Mouse (Mus musculus) forebrain, embryonic 14.5 days (tissue): ENCODE results near the gene Nrg3. TPM values are rescaled to one million over a fixed set of nuclear protein-coding genes. Genes with fewer than 3 reads are reported as not detected.

Source experiments
- ATAC-seq: fragments of 200-750 bp; cut with Nextera tagmentation; 2 replicates; pipeline ENCODE4 v1.8.0; 2017; ENCODE audit warnings: mild to moderate bottlenecking, moderate library complexity
- DNase-seq: peaks from one replicate; pipeline ENCODE4 v3.0.0-alpha.2; 2015; ENCODE audit warnings: low spot score
- H3K27ac ChIP-seq: fragments of 300-500 bp; sonication (generic); 2 replicates; pipeline ENCODE4 v1.5.1; 2014; ENCODE audit warnings: low read depth, mild to moderate bottlenecking, control low read depth, low read length, moderate library complexity
- H3K27me3 ChIP-seq: fragments of 300-500 bp; sonication (generic); replicated peaks from 2 replicates; pipeline ENCODE4 v1.6.1; 2014; ENCODE audit warnings: low read length, control low read depth, mixed read lengths; ENCODE audit not compliant: control insufficient read depth, insufficient read depth
- H3K36me3 ChIP-seq: fragments of 300-500 bp; sonication (generic); 2 replicates; pipeline ENCODE4 v1.6.1; 2014; ENCODE audit warnings: low read length, control low read depth; ENCODE audit not compliant: control insufficient read depth, insufficient read depth
- H3K4me1 ChIP-seq: fragments of 300-500 bp; sonication (generic); 2 replicates; pipeline ENCODE4 v1.6.1; 2014; ENCODE audit warnings: antibody characterized with exemption, low read length, control low read depth; ENCODE audit not compliant: control insufficient read depth, insufficient read depth
- H3K4me2 ChIP-seq: fragments of 300-500 bp; sonication (generic); 2 replicates; pipeline ENCODE4 v1.6.1; 2014; ENCODE audit warnings: mild to moderate bottlenecking, control low read depth, low read length
- H3K4me3 ChIP-seq: fragments of 300-500 bp; sonication (generic); 2 replicates; pipeline ENCODE4 v1.5.1; 2014; ENCODE audit warnings: low read depth, low read length, control low read depth
- H3K9ac ChIP-seq: fragments of 300-500 bp; sonication (generic); 2 replicates; pipeline ENCODE4 v1.6.1; 2014; ENCODE audit warnings: mild to moderate bottlenecking, low read length, control low read depth, moderate library complexity
- H3K9me3 ChIP-seq: fragments of 300-500 bp; sonication (generic); replicated peaks from 2 replicates; pipeline ENCODE4 v1.6.1; 2016; ENCODE audit warnings: low read length, control low read depth, mixed read lengths; ENCODE audit not compliant: control insufficient read depth
- WGBS: fragments of 180-500 bp; shearing (Covaris S2); extraction: QIAGEN DNeasy Blood & Tissue Kit; methylation state at CpG from one replicate; pipeline ENCODE4 v1.1.7; 2014; 5-methylcytosine and 5-hydroxymethylcytosine counted together
- polyA plus RNA-seq: library from polyadenylated mRNA; unstranded; fragments of >200 nt; fragmentation: Nextera tagmentation; extraction: Ambion mirVana; gene quantifications from 2 replicates; pipeline ENCODE4 v1.2.1, GENCODE M21; 2014

Gene Nrg3
- polyA plus RNA-seq, 1 experiment from 2014 or later: 3.2 TPM

GRCm38 (mm10) chr14:38835006-38835405, 637.9 kb downstream of the Nrg3 start:
- Histone ChIP-seq H3K4me3 (no peak overlapping the region), H3K4me2 (no peak overlapping the region), H3K9ac (no peak overlapping the region), H3K36me3 (no peaks in the 10 kb centered on the region), H3K27ac (no peak overlapping the region), H3K4me1 (no peaks in the 10 kb centered on the region), H3K9me3 (no peaks in the 10 kb centered on the region), H3K27me3 (no peaks in the 10 kb centered on the region)
- DNase-seq (no peak), ATAC-seq (no peak)
- 90% methylated on average over 4 of the region's 4 CpGs for WGBS

GRCm38 (mm10) chr14:38824891-38825290, 648.0 kb downstream of the Nrg3 start:
- Histone ChIP-seq H3K9me3 (no peaks in the 10 kb centered on the region), H3K4me2 (no peak overlapping the region), H3K9ac (no peak overlapping the region), H3K36me3 (no peaks in the 10 kb centered on the region), H3K27ac (no peak overlapping the region; the same call in 1 of the 2 replicates), H3K27me3 (no peaks in the 10 kb centered on the region), H3K4me3 (no peak overlapping the region), H3K4me1 (0 out of 2 replicates have a peak, but pooled peaks cover 3% of the 10 kb centered on the region)
- peak; percentile 91 for ATAC-seq
- peak; percentile 79 for DNase-seq
- WGBS: 27% methylated on average over 1 of the region's 1 CpGs

- 87% methylated on average over 3 of the region's 3 CpGs for WGBS
- Histone ChIP-seq H3K36me3 (no peaks in the 10 kb centered on the region), H3K27ac (no peak overlapping the region), H3K9me3 (no peaks in the 10 kb centered on the region), H3K4me1 (no peaks in the 10 kb centered on the region), H3K4me2 (no peak overlapping the region), H3K9ac (no peak overlapping the region), H3K4me3 (no peak overlapping the region), H3K27me3 (no peaks in the 10 kb centered on the region)
- no peak for ATAC-seq
- DNase-seq: no peak
Measured at GRCm38 (mm10) chr14:38797027-38797426, 675.9 kb downstream of the Nrg3 start.

GRCm38 (mm10) chr14:38775291-38776116, 697.4 kb downstream of the Nrg3 start:
- no peaks in the 10 kb centered on the region for H3K9me3 ChIP-seq
- H3K4me3 ChIP-seq: no peak overlapping the region
- ATAC-seq (no peak), DNase-seq (no peak)
- H3K36me3 ChIP-seq: no peaks in the 10 kb centered on the region
- no peak overlapping the region for H3K9ac ChIP-seq
- H3K27me3 ChIP-seq: no peaks in the 10 kb centered on the region
- no peak overlapping the region for H3K27ac ChIP-seq
- H3K4me2 ChIP-seq: no peak overlapping the region
- H3K4me1 ChIP-seq: no peaks in the 10 kb centered on the region
- 89% methylated on average over 5 of the region's 5 CpGs for WGBS

GRCm38 (mm10) chr14:38774811-38775210, 698.1 kb downstream of the Nrg3 start:
- H3K9me3 ChIP-seq: no peaks in the 10 kb centered on the region
- H3K27ac ChIP-seq: no peak overlapping the region
- H3K9ac ChIP-seq: no peak overlapping the region
- no peaks in the 10 kb centered on the region for H3K4me1 ChIP-seq
- ATAC-seq: no peak
- 59% methylated on average over 1 of the region's 1 CpGs for WGBS
- no peaks in the 10 kb centered on the region for H3K36me3 ChIP-seq
- H3K27me3 ChIP-seq: no peaks in the 10 kb centered on the region
- H3K4me3 ChIP-seq: no peak overlapping the region
- DNase-seq: no peak
- no peak overlapping the region for H3K4me2 ChIP-seq

- no peaks in the 10 kb centered on the region for H3K4me1 ChIP-seq
- no peak overlapping the region for H3K4me2 ChIP-seq
- no peaks in the 10 kb centered on the region for H3K9me3 ChIP-seq
- no peak overlapping the region for H3K9ac ChIP-seq
- ATAC-seq (peak; percentile 50; the same call in 1 of the 2 replicates), DNase-seq (peak; percentile 57)
- H3K4me3 ChIP-seq: no peak overlapping the region
- H3K27ac ChIP-seq: no peak overlapping the region
- H3K36me3 ChIP-seq: no peaks in the 10 kb centered on the region
- no peaks in the 10 kb centered on the region for H3K27me3 ChIP-seq
Measured at GRCm38 (mm10) chr14:38730465-38730864, 742.4 kb downstream of the Nrg3 start.

- no peak overlapping the region for H3K4me3 ChIP-seq
- H3K9ac ChIP-seq: no peak overlapping the region
- no peak overlapping the region for H3K4me2 ChIP-seq
- H3K27ac ChIP-seq: no peak overlapping the region
- peak; percentile 23; the same call in 1 of the 2 replicates for ATAC-seq
- no peaks in the 10 kb centered on the region for H3K36me3 ChIP-seq
- H3K4me1 ChIP-seq: peaks cover 7% of the 10 kb centered on the region; the same call in 1 of the 2 replicates
- 3% methylated on average over 4 of the region's 4 CpGs for WGBS
- peak; percentile 16 for DNase-seq
- no peaks in the 10 kb centered on the region for H3K9me3 ChIP-seq
- no peaks in the 10 kb centered on the region for H3K27me3 ChIP-seq
Measured at GRCm38 (mm10) chr14:38703894-38704293, 769.0 kb downstream of the Nrg3 start.

- ATAC-seq (peak; percentile 44; the same call in 1 of the 2 replicates), DNase-seq (peak; percentile 48)
- H3K4me2 ChIP-seq: no peak overlapping the region
- H3K9me3 ChIP-seq: no peaks in the 10 kb centered on the region
- H3K27ac ChIP-seq: 0 out of 2 replicates have a peak overlapping the region, but pooled peaks have one; percentile 21
- WGBS: 69% methylated on average over 9 of the region's 9 CpGs
- H3K27me3 ChIP-seq: no peaks in the 10 kb centered on the region
- no peak overlapping the region for H3K4me3 ChIP-seq
- peaks cover 7% of the 10 kb centered on the region; the same call in 1 of the 2 replicates for H3K4me1 ChIP-seq
- no peaks in the 10 kb centered on the region for H3K36me3 ChIP-seq
- no peak overlapping the region for H3K9ac ChIP-seq
Measured at GRCm38 (mm10) chr14:38702596-38703393, 770.1 kb downstream of the Nrg3 start.
